Mouse (Mus musculus) cerebellum, adult 2 months (tissue): ENCODE data around the gene Elmo2. TPM values are rescaled to one million over a fixed set of nuclear protein-coding genes. Genes with fewer than 3 reads are reported as not detected.

Experiments used
- DNase-seq, 2 experiments: peaks; one replicate each; pipeline ENCODE4 v3.0.0; 2021
- H3K27ac ChIP-seq: fragments of 200-500 bp; 2 replicates; pipeline ENCODE4 v1.5.1; 2012; ENCODE audit warnings: low read length, control low read depth, inconsistent platforms; ENCODE audit not compliant: insufficient read depth
- H3K27me3 ChIP-seq: fragments of 200-500 bp; 2 replicates; pipeline ENCODE4 v1.6.1; 2012; ENCODE audit warnings: inconsistent platforms, mild to moderate bottlenecking, low read length, moderate library complexity; ENCODE audit not compliant: control insufficient read depth, insufficient read depth
- H3K4me1 ChIP-seq: fragments of 200-500 bp; 2 replicates; pipeline ENCODE4 v1.6.1; 2011; ENCODE audit warnings: low read length; ENCODE audit not compliant: control insufficient read depth, insufficient read depth
- H3K4me3 ChIP-seq: fragments of 200-500 bp; replicated peaks from 2 replicates; pipeline ENCODE3; 2011; ENCODE audit warnings: mild to moderate bottlenecking, low read depth, low read length, control low read depth; ENCODE audit not compliant: insufficient read depth
- CTCF ChIP-seq: fragments of 200-500 bp; IDR thresholded peaks from 2 replicates; pipeline ENCODE4 v1.5.1; 2011; ENCODE audit warnings: low read depth, mild to moderate bottlenecking, control low read depth, low read length, moderate library complexity, borderline replicate concordance; ENCODE audit not compliant: insufficient read depth
- POLR2A ChIP-seq: fragments of 200-500 bp; IDR thresholded peaks from 2 replicates; pipeline ENCODE4 v1.6.1; 2011; ENCODE audit warnings: low read length, control low read depth, borderline replicate concordance; ENCODE audit not compliant: insufficient read depth
- WGBS: fragments of 180-500 bp; shearing (Covaris S2); methylation state at CpG from one replicate; pipeline ENCODE4 v1.1.7; 2018; 5-methylcytosine and 5-hydroxymethylcytosine counted together
- polyA plus RNA-seq: library from polyadenylated mRNA; depleted of rRNA; stranded (reverse); fragments of >200 nt; gene quantifications from 2 replicates; pipeline ENCODE4 v1.2.3, GENCODE M21; 2012

Elmo2 gene
- polyA plus RNA-seq, 1 experiment, result 187 TPM

DNA sequence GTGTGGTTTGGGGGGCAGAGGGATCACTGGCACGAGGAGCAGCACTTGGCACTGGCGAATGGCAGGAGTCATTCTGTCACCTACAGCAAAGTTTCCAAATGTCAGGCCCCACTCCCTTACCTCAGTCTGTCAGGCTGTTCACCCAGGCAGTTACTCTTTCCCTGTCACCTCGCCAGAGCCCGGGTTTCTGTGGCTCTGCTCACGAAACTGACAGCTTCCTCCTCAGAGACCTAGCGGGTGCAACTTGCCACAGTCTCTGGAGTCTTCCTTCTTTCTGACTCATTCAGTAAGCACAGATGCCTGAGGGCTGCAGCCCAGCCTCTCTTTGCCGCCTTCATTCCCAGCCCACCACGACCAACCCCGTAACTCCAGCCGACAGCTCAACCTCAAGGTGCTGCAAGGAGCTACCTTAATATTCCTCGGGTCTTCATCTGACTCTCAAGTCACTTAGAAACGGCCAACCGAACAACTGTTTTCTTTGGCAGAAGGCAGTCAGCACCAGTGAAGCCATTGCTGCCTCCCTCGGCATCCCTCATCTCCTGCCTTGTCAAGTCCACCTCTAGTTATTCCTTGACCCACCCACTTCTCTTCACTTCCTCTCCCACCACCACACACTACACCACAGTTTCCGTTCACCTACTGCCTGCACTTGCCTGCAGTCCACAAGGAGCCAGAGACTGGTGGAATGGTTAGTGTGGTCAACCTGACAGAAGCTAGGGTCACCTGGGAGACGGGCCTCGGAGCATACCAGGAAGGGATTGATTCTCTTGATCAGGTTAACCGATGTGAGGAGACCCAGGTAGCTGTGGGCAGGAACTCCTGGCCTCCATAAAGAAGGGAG, 39.7 kb downstream of the Elmo2 start:
- DNase-seq, result peak in 1 of 2 experiments; percentile 50
- Histone ChIP-seq H3K27ac (0 out of 2 replicates have a peak overlapping the region, but pooled peaks have one; percentile 12), H3K4me1 (peaks cover 52% of the 10 kb centered on the region), H3K27me3 (no peaks in the 10 kb centered on the region), H3K4me3 (peak overlapping the region; percentile 75)
- 16% methylated on average over 18 of the region's 18 CpGs for WGBS
- TF ChIP-seq CTCF, result no peak
- TF ChIP-seq POLR2A, result no peak

DNA sequence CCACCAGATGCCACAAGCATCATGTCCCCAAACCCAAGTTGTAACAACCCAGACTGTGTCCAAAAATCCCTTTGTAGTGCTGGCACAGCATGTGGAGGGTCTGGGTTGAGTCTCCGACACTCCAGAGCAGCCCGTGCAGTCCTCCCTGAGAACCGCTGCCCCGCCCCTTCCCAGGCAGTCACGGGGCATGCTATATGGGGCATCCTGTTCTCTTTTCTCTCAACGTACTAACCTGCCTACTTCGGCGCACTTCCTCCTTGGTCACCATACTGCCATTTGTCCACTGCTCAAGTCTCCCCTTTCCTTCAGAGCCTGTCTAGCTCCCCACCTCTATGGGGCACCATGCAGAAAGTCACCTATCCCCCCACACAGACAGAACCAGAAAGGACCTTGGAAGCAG, 40.7 kb downstream of the Elmo2 start:
- 80% methylated on average over 8 of the region's 8 CpGs for WGBS
- DNase-seq, result no peak
- Histone ChIP-seq H3K27me3 (no peaks in the 10 kb centered on the region), H3K4me3 (no peak overlapping the region), H3K27ac (no peak overlapping the region), H3K4me1 (peaks cover 61% of the 10 kb centered on the region)
- no peak for TF ChIP-seq CTCF
- no peak for TF ChIP-seq POLR2A

DNA sequence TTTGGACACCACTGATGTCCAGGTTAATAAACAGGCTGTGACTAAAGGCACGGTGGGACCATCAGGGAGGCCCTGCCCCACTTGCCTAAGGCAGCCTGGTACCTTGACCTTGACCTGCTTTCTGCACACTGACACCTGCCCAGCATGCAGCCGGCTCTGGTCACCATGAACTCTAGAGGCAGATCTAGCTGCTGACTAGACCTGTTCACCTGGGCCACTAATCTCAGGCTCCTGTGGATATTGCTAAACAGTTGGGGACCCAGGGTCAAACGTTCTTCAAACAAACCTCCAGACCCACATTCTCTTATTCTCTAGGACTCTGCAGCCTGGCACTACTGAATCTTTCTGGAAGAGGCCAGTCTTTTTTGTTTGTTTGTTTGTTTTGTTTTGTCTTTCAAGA, 41.2 kb downstream of the Elmo2 start:
- TF ChIP-seq POLR2A, result no peak
- TF ChIP-seq CTCF, result no peak
- WGBS, result 70% methylated on average over 3 of the region's 3 CpGs
- no peak for DNase-seq
- Histone ChIP-seq H3K4me3 (no peak overlapping the region), H3K27me3 (no peaks in the 10 kb centered on the region), H3K4me1 (peaks cover 59% of the 10 kb centered on the region), H3K27ac (no peak overlapping the region)

- Histone ChIP-seq H3K4me1 (peaks cover 53% of the 10 kb centered on the region), H3K27ac (no peak overlapping the region), H3K27me3 (no peaks in the 10 kb centered on the region), H3K4me3 (no peak overlapping the region)
- no peak for DNase-seq
- no peak for TF ChIP-seq CTCF
- TF ChIP-seq POLR2A, result no peak
- 68% methylated on average over 7 of the region's 7 CpGs for WGBS
These were observed 41.9 kb downstream of the Elmo2 start for GRCm38 (mm10) chr2:165284377-165284776.

DNA sequence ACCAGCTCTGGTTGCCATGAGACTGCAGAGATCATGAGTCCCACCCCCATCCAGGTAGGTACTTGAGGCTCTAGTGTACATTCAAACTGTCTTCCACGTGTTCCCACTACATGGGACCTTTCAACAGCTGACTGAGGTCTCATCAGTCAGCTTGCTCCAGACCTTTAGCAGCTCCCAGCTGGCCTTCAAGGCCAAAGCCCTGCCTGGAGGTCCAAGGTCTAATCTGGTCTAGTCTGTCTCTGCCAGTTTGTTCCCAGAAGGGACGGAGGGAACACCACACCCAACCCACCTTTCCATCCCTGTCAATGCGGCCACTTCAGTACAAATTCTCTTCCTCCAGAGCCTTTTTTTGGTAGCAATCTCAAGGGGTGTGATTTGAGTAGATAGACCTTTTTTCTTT, 42.6 kb downstream of the Elmo2 start:
- WGBS, result 90% methylated on average over 3 of the region's 3 CpGs
- DNase-seq, result no peak
- H3K27ac ChIP-seq, result no peak overlapping the region
- no peak overlapping the region for H3K4me3 ChIP-seq
- TF ChIP-seq POLR2A (no peak), CTCF (no peak)
- H3K4me1 ChIP-seq, result peaks cover 45% of the 10 kb centered on the region
- no peaks in the 10 kb centered on the region for H3K27me3 ChIP-seq

DNA sequence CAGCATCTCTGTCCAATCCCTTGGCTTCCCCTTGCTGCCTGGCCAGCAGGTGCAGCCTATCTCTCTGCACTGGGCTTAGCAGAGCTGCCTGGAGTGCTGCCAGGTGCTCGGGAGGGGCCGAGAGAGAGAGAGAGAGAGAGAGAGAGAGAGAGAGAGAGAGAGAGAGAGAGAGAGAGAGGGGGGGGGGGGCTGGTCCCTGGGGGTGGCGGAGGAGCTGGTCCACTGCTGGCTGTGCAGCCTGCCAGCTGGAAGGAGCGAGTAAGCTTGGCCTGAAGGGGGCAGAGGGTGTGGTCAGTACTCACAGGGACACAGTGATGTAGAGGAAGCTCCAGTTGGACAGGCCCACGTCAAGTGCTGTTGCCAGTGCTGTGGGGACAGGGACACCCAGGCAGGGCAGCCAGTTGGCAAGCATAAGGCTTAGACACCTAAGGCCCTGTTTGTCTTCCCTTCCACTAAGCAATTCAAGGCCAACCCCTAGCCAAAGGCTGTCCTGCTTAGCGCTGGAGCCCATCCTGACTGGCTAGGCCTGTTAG, 44.4 kb downstream of the Elmo2 start:
- Histone ChIP-seq H3K27me3 (no peaks in the 10 kb centered on the region), H3K27ac (peak overlapping the region; percentile 13), H3K4me1 (peaks cover 52% of the 10 kb centered on the region), H3K4me3 (no peak overlapping the region)
- WGBS, result 5% methylated on average over 5 of the region's 6 CpGs
- DNase-seq, result peak; percentile 62 to 79
- TF ChIP-seq CTCF (0 out of 2 replicates have a peak, but pooled peaks have one; percentile 3), POLR2A (no peak)

- H3K27me3 ChIP-seq, result no peaks in the 10 kb centered on the region
- no peak for DNase-seq
- no peak overlapping the region for H3K4me3 ChIP-seq
- TF ChIP-seq POLR2A, result no peak
- TF ChIP-seq CTCF, result no peak
- peaks cover 59% of the 10 kb centered on the region for H3K4me1 ChIP-seq
- WGBS, result 89% methylated on average over 10 of the region's 10 CpGs
- no peak overlapping the region for H3K27ac ChIP-seq
These were observed 46.9 kb downstream of the Elmo2 start for GRCm38 (mm10) chr2:165279351-165279750.
